Mouse (Mus musculus): ENCODE measurements around the gene Rpl9-ps6. TPM values are rescaled to one million over a fixed set of nuclear protein-coding genes. Genes with fewer than 3 reads are reported as not detected.
A peak's percentile ranks its signal among the peaks of the same experiment; 100 is the strongest.
"Not testable (repeated sequence)": the region's sequence is repeated elsewhere in the genome, so short reads cannot be mapped to it uniquely, and the experiment has no call there.

Rpl9-ps6 gene
- total RNA-seq, 2 experiments from 2014 or later: 33.7 to 39.3 TPM

- intact Hi-C loops (cut with DNase I): loop anchor here (5.0 to 10.0 kb wide), 2 partner anchors 380 to 513 kb away; partner anchors contain the start of gene Asah2
- no peak for DNase-seq
These were observed 18.7 kb upstream of the Rpl9-ps6 start for GRCm38 (mm10) chr19:32484941-32485660.

- no peak for DNase-seq
- intact Hi-C loops (cut with DNase I): loop anchor here (10.0 kb wide), 1 partner anchor 377 kb away; the partner anchor contains the start of gene Asah2
These were observed 15.1 kb upstream of the Rpl9-ps6 start for GRCm38 (mm10) chr19:32481511-32481910.

- DNase-seq: no peak
- intact Hi-C loops (cut with DNase I): loop anchor here (10.0 kb wide), 1 partner anchor 376 kb away; the partner anchor contains the start of gene Asah2
These were observed 14.5 kb upstream of the Rpl9-ps6 start for GRCm38 (mm10) chr19:32480791-32481442.

- intact Hi-C loops (cut with DNase I): loop anchor here (10.0 kb wide), 1 partner anchor 375 kb away; the partner anchor contains the start of gene Asah2
These were observed 13.9 kb upstream of the Rpl9-ps6 start for GRCm38 (mm10) chr19:32480255-32480654.

GRCm38 (mm10) chr19:32476712-32477052, 10.3 kb upstream of the Rpl9-ps6 start:
- no peak for DNase-seq
- intact Hi-C loops (cut with DNase I): no loop called here

More at GRCm38 (mm10) chr19:32480255-32480654, 13.9 kb upstream of the Rpl9-ps6 start:
- DNase-seq: no peak

GRCm38 (mm10) chr19:32476016-32476711, 9.8 kb upstream of the Rpl9-ps6 start:
- intact Hi-C loops (cut with DNase I): no loop called here
- no peak for DNase-seq

GRCm38 (mm10) chr19:32470570-32471263, 4.3 kb upstream of the Rpl9-ps6 start:
- no peak for DNase-seq
- intact Hi-C loops (cut with DNase I): no loop called here

GRCm38 (mm10) chr19:32470059-32470497, 3.7 kb upstream of the Rpl9-ps6 start:
- intact Hi-C loops (cut with DNase I): no loop called here
- DNase-seq: peak; percentile 18

GRCm38 (mm10) chr19:32467325-32467724, 947 bp upstream of the Rpl9-ps6 start:
- intact Hi-C loops (cut with DNase I): no loop called here
- DNase-seq: no peak

GRCm38 (mm10) chr19:32465228-32465627, 1.1 kb downstream of the Rpl9-ps6 start:
- intact Hi-C loops (cut with DNase I): no loop called here
- no peak for DNase-seq

GRCm38 (mm10) chr19:32463037-32463436, 3.3 kb downstream of the Rpl9-ps6 start:
- no peak for DNase-seq
- intact Hi-C loops (cut with DNase I): no loop called here

GRCm38 (mm10) chr19:32457631-32458030, 8.7 kb downstream of the Rpl9-ps6 start:
- intact Hi-C loops (cut with DNase I); DNase-seq: not testable (repeated sequence)

- no peak for DNase-seq
- intact Hi-C loops (cut with DNase I): no loop called here
These were observed 9.6 kb downstream of the Rpl9-ps6 start for GRCm38 (mm10) chr19:32456744-32457143.

- no peak for DNase-seq
These were observed 14.1 kb downstream of the Rpl9-ps6 start for GRCm38 (mm10) chr19:32452231-32452630.

GRCm38 (mm10) chr19:32448931-32449330, 17.4 kb downstream of the Rpl9-ps6 start:
- DNase-seq: no peak
- intact Hi-C loops (cut with DNase I): no loop called here

More at GRCm38 (mm10) chr19:32452231-32452630, 14.1 kb downstream of the Rpl9-ps6 start:
- intact Hi-C loops (cut with DNase I): no loop called here

GRCm38 (mm10) chr19:32441568-32441967, 24.8 kb downstream of the Rpl9-ps6 start:
- intact Hi-C loops (cut with DNase I): no loop called here

GRCm38 (mm10) chr19:32439356-32439755, 27.0 kb downstream of the Rpl9-ps6 start:
- intact Hi-C loops (cut with DNase I): no loop called here
- no peak for DNase-seq

More at GRCm38 (mm10) chr19:32441568-32441967, 24.8 kb downstream of the Rpl9-ps6 start:
- DNase-seq: peak; percentile 6

- no peak for DNase-seq
- intact Hi-C loops (cut with DNase I): no loop called here
These were observed 40.5 kb downstream of the Rpl9-ps6 start for GRCm38 (mm10) chr19:32425856-32426255.

- no peak for DNase-seq
- intact Hi-C loops (cut with DNase I): no loop called here
These were observed 41.7 kb downstream of the Rpl9-ps6 start for GRCm38 (mm10) chr19:32424706-32425105.

- no peak for DNase-seq
- intact Hi-C loops (cut with DNase I): no loop called here
These were observed 47.3 kb downstream of the Rpl9-ps6 start for GRCm38 (mm10) chr19:32419069-32419468.

Measured in left cerebral cortex, postnatal 4 days (tissue).